Mouse (Mus musculus) embryonic facial prominence, embryonic 11.5 days (tissue): ENCODE data around the gene Gp9. TPM values are rescaled to one million over a fixed set of nuclear protein-coding genes. Genes with fewer than 3 reads are reported as not detected.
A peak's percentile ranks its signal among the peaks of the same experiment; 100 is the strongest.

Source experiments
- ATAC-seq: fragments of 200-750 bp; cut with Nextera tagmentation; replicated peaks from 2 replicates; pipeline ENCODE4 v1.8.0; 2017; ENCODE audit warnings: low read depth; ENCODE audit not compliant: insufficient number of reproducible peaks, low FRiP score, low TSS enrichment
- DNase-seq: peaks from one replicate; pipeline ENCODE4 v3.0.0-alpha.2; 2015; ENCODE audit warnings: low spot score
- H3K27ac ChIP-seq: fragments of 300-500 bp; sonication (generic); replicated peaks from 2 replicates; pipeline ENCODE4 v1.5.1; 2014; ENCODE audit warnings: mild to moderate bottlenecking, low read depth, low read length, control low read depth
- H3K27me3 ChIP-seq: fragments of 300-500 bp; sonication (generic); 2 replicates; pipeline ENCODE4 v1.6.1; 2014; ENCODE audit warnings: mild to moderate bottlenecking, low read length, moderate library complexity, mixed read lengths; ENCODE audit not compliant: control insufficient read depth, insufficient read depth
- H3K36me3 ChIP-seq: fragments of 300-500 bp; sonication (generic); replicated peaks from 2 replicates; pipeline ENCODE4 v1.6.1; 2014; ENCODE audit warnings: low read depth, mild to moderate bottlenecking, low read length, moderate library complexity, mixed read lengths; ENCODE audit not compliant: control insufficient read depth, insufficient read depth
- H3K4me1 ChIP-seq: fragments of 300-500 bp; sonication (generic); 2 replicates; pipeline ENCODE4 v1.6.1; 2014; ENCODE audit warnings: low read length, mixed read lengths; ENCODE audit not compliant: control insufficient read depth, insufficient read depth
- H3K4me2 ChIP-seq: fragments of 300-500 bp; sonication (generic); 2 replicates; pipeline ENCODE4 v1.6.1; 2014; ENCODE audit warnings: low read depth, mild to moderate bottlenecking, control low read depth, low read length, moderate library complexity
- H3K4me3 ChIP-seq: fragments of 300-500 bp; sonication (generic); 2 replicates; pipeline ENCODE4 v1.5.1; 2014; ENCODE audit warnings: low read depth, low read length, control low read depth
- H3K9ac ChIP-seq: fragments of 300-500 bp; sonication (generic); replicated peaks from 2 replicates; pipeline ENCODE4 v1.6.1; 2014; ENCODE audit warnings: mild to moderate bottlenecking, control low read depth, low read length
- H3K9me3 ChIP-seq: fragments of 300-500 bp; sonication (generic); replicated peaks from 2 replicates; pipeline ENCODE4 v1.6.1; 2016; ENCODE audit warnings: mild to moderate bottlenecking, low read length, inconsistent platforms, mixed read lengths; ENCODE audit not compliant: control insufficient read depth
- WGBS: fragments of 180-500 bp; shearing (Covaris S2); extraction: QIAGEN DNeasy Blood & Tissue Kit; methylation state at CpG from one replicate; pipeline ENCODE4 v1.1.7; 2014; 5-methylcytosine and 5-hydroxymethylcytosine counted together
- polyA plus RNA-seq: library from polyadenylated mRNA; unstranded; fragments of >200 nt; fragmentation: Nextera tagmentation; extraction: Ambion mirVana; gene quantifications from 2 replicates; pipeline ENCODE4 v1.2.1, GENCODE M21; 2014

Gene Gp9
- polyA plus RNA-seq, 1 experiment from 2014 or later: 1.9 TPM

GRCm38 (mm10) chr6:87734136-87734535 is 43.7 kb upstream of the Gp9 start:
- ATAC-seq (no peak), DNase-seq (no peak)
- WGBS: 61% methylated on average over 5 of the region's 5 CpGs
- no peak overlapping the region for H3K9ac ChIP-seq
- no peak overlapping the region for H3K4me2 ChIP-seq
- H3K9me3 ChIP-seq: no peaks in the 10 kb centered on the region
- no peak overlapping the region for H3K27ac ChIP-seq
- H3K4me3 ChIP-seq: no peak overlapping the region
- peaks cover 3% of the 10 kb centered on the region for H3K4me1 ChIP-seq
- H3K27me3 ChIP-seq: peaks cover 47% of the 10 kb centered on the region
- H3K36me3 ChIP-seq: no peaks in the 10 kb centered on the region

GRCm38 (mm10) chr6:87736923-87737322 is 40.9 kb upstream of the Gp9 start:
- no peak overlapping the region for H3K4me2 ChIP-seq
- H3K36me3 ChIP-seq: no peaks in the 10 kb centered on the region
- H3K4me3 ChIP-seq: no peak overlapping the region
- 77% methylated on average over 4 of the region's 4 CpGs for WGBS
- ATAC-seq: no peak
- peaks cover 21% of the 10 kb centered on the region for H3K27me3 ChIP-seq
- no peak overlapping the region for H3K9ac ChIP-seq
- H3K4me1 ChIP-seq: peaks cover 3% of the 10 kb centered on the region; the same call in 1 of the 2 replicates
- DNase-seq: no peak
- no peaks in the 10 kb centered on the region for H3K9me3 ChIP-seq
- H3K27ac ChIP-seq: no peak overlapping the region

- H3K9me3 ChIP-seq: no peaks in the 10 kb centered on the region
- 0 out of 2 replicates have a peak overlapping the region, but pooled peaks have one; percentile 7 for H3K27ac ChIP-seq
- no peaks in the 10 kb centered on the region for H3K4me1 ChIP-seq
- H3K36me3 ChIP-seq: no peaks in the 10 kb centered on the region
- peak; percentile 80 for ATAC-seq
- 39% methylated on average over 4 of the region's 4 CpGs for WGBS
- H3K9ac ChIP-seq: no peak overlapping the region
- no peak overlapping the region for H3K4me3 ChIP-seq
- DNase-seq: no peak
- peaks cover 10% of the 10 kb centered on the region for H3K27me3 ChIP-seq
- no peak overlapping the region for H3K4me2 ChIP-seq
Observed at GRCm38 (mm10) chr6:87737921-87738626, 39.8 kb upstream of the Gp9 start.

- H3K9me3 ChIP-seq: no peaks in the 10 kb centered on the region
- H3K9ac ChIP-seq: no peak overlapping the region
- no peak overlapping the region for H3K4me3 ChIP-seq
- no peak for ATAC-seq
- H3K27me3 ChIP-seq: no peaks in the 10 kb centered on the region
- no peaks in the 10 kb centered on the region for H3K36me3 ChIP-seq
- 57% methylated on average over 6 of the region's 6 CpGs for WGBS
- H3K4me2 ChIP-seq: no peak overlapping the region
- no peak for DNase-seq
- H3K4me1 ChIP-seq: no peaks in the 10 kb centered on the region
- H3K27ac ChIP-seq: no peak overlapping the region
Observed at GRCm38 (mm10) chr6:87739898-87740297, 38.0 kb upstream of the Gp9 start.

GRCm38 (mm10) chr6:87740496-87740895 is 37.4 kb upstream of the Gp9 start:
- H3K36me3 ChIP-seq: no peaks in the 10 kb centered on the region
- H3K9me3 ChIP-seq: no peaks in the 10 kb centered on the region
- no peaks in the 10 kb centered on the region for H3K4me1 ChIP-seq
- DNase-seq: no peak
- no peak overlapping the region for H3K9ac ChIP-seq
- H3K27ac ChIP-seq: no peak overlapping the region
- no peak overlapping the region for H3K4me3 ChIP-seq
- no peak overlapping the region for H3K4me2 ChIP-seq
- ATAC-seq: no peak
- no peaks in the 10 kb centered on the region for H3K27me3 ChIP-seq

- Histone ChIP-seq H3K27ac (no peak overlapping the region), H3K27me3 (no peaks in the 10 kb centered on the region), H3K9me3 (no peaks in the 10 kb centered on the region), H3K36me3 (no peaks in the 10 kb centered on the region), H3K4me3 (no peak overlapping the region), H3K9ac (no peak overlapping the region), H3K4me1 (no peaks in the 10 kb centered on the region), H3K4me2 (no peak overlapping the region)
- DNase-seq: no peak
- WGBS: 91% methylated on average over 8 of the region's 8 CpGs
- no peak for ATAC-seq
Observed at GRCm38 (mm10) chr6:87741978-87742377, 35.9 kb upstream of the Gp9 start.

GRCm38 (mm10) chr6:87742804-87743203 is 35.1 kb upstream of the Gp9 start:
- WGBS: 74% methylated on average over 5 of the region's 5 CpGs
- Histone ChIP-seq H3K27ac (no peak overlapping the region), H3K27me3 (no peaks in the 10 kb centered on the region), H3K9me3 (no peaks in the 10 kb centered on the region), H3K4me1 (no peaks in the 10 kb centered on the region), H3K36me3 (no peaks in the 10 kb centered on the region), H3K4me2 (no peak overlapping the region), H3K4me3 (no peak overlapping the region), H3K9ac (no peak overlapping the region)
- no peak for ATAC-seq
- DNase-seq: no peak

GRCm38 (mm10) chr6:87743281-87743680 is 34.6 kb upstream of the Gp9 start:
- WGBS: 81% methylated on average over 5 of the region's 5 CpGs
- DNase-seq (no peak), ATAC-seq (no peak)
- Histone ChIP-seq H3K27ac (no peak overlapping the region), H3K27me3 (no peaks in the 10 kb centered on the region), H3K4me2 (no peak overlapping the region), H3K9me3 (no peaks in the 10 kb centered on the region), H3K36me3 (no peaks in the 10 kb centered on the region), H3K4me1 (no peaks in the 10 kb centered on the region), H3K9ac (no peak overlapping the region), H3K4me3 (no peak overlapping the region)
